Mouse (Mus musculus) right cerebral cortex, postnatal 4 days (tissue): ENCODE results near the gene 2810408A11Rik.
"Not testable (repeated sequence)": the region's sequence is repeated elsewhere in the genome, so short reads cannot be mapped to it uniquely, and the experiment has no call there.

ENCODE experiments used
- DNase-seq: peaks from one replicate; pipeline ENCODE4 v3.0.0-alpha.2; 2022

The 2810408A11Rik gene

GRCm38 (mm10) chr11:69878952-69879351 lies 21.8 kb downstream of the 2810408A11Rik start:
- DNase-seq = no peak

- no peak for DNase-seq
Observed at GRCm38 (mm10) chr11:69878399-69878798, 22.4 kb downstream of the 2810408A11Rik start.

- DNase-seq = no peak
Observed at GRCm38 (mm10) chr11:69877878-69878277, 22.9 kb downstream of the 2810408A11Rik start, which contains the start of gene Tmem95. Gene Tmem95 (minus strand): TSS chr11:69878018.

- peak; percentile 83 for DNase-seq
Observed at GRCm38 (mm10) chr11:69876867-69877266, 23.9 kb downstream of the 2810408A11Rik start.

GRCm38 (mm10) chr11:69876186-69876585 lies 24.6 kb downstream of the 2810408A11Rik start:
- DNase-seq = no peak

- DNase-seq = no peak
Observed at GRCm38 (mm10) chr11:69872451-69872850, 28.3 kb downstream of the 2810408A11Rik start.

GRCm38 (mm10) chr11:69871822-69872221 lies 29.0 kb downstream of the 2810408A11Rik start:
- DNase-seq = no peak

GRCm38 (mm10) chr11:69870289-69871069 lies 30.3 kb downstream of the 2810408A11Rik start:
- no peak for DNase-seq

- no peak for DNase-seq
Observed at GRCm38 (mm10) chr11:69867335-69867734, 33.5 kb downstream of the 2810408A11Rik start.

GRCm38 (mm10) chr11:69865561-69865960 lies 35.2 kb downstream of the 2810408A11Rik start:
- DNase-seq = no peak

GRCm38 (mm10) chr11:69864138-69864860 lies 36.5 kb downstream of the 2810408A11Rik start:
- DNase-seq = no peak

- not testable (repeated sequence) for DNase-seq
Observed at GRCm38 (mm10) chr11:69863729-69864128, 37.1 kb downstream of the 2810408A11Rik start.

- DNase-seq = no peak
Observed at GRCm38 (mm10) chr11:69858113-69858998, 42.4 kb downstream of the 2810408A11Rik start, which contains the start of gene Tnk1. Gene Tnk1 (minus strand): TSS chr11:69858730.

GRCm38 (mm10) chr11:69855347-69855746 lies 45.4 kb downstream of the 2810408A11Rik start:
- peak; percentile 39 for DNase-seq

GRCm38 (mm10) chr11:69854680-69855079 lies 46.1 kb downstream of the 2810408A11Rik start:
- DNase-seq = no peak

GRCm38 (mm10) chr11:69853994-69854393 lies 46.8 kb downstream of the 2810408A11Rik start:
- no peak for DNase-seq

- no peak for DNase-seq
Observed at GRCm38 (mm10) chr11:69850754-69851153, 50.0 kb downstream of the 2810408A11Rik start.

- DNase-seq = no peak
Observed at GRCm38 (mm10) chr11:69849884-69850283, 50.9 kb downstream of the 2810408A11Rik start.

- no peak for DNase-seq
Observed at GRCm38 (mm10) chr11:69849128-69849527, 51.7 kb downstream of the 2810408A11Rik start.

- no peak for DNase-seq
Observed at GRCm38 (mm10) chr11:69848021-69848420, 52.8 kb downstream of the 2810408A11Rik start.
